Mouse (Mus musculus) intestine, embryonic 15.5 days (tissue): ENCODE measurements around the gene Tnfaip2. TPM values are rescaled to one million over a fixed set of nuclear protein-coding genes. Genes with fewer than 3 reads are reported as not detected.

ENCODE experiments used
- ATAC-seq: fragments of 200-750 bp; cut with Nextera tagmentation; 2 replicates; pipeline ENCODE4 v1.8.0; 2017; ENCODE audit warnings: moderate TSS enrichment, moderate library complexity
- H3K27ac ChIP-seq: fragments of 300-500 bp; sonication (generic); 2 replicates; pipeline ENCODE4 v1.5.1; 2015; ENCODE audit warnings: mild to moderate bottlenecking, inconsistent platforms
- H3K27me3 ChIP-seq: fragments of 300-500 bp; sonication (generic); replicated peaks from 2 replicates; pipeline ENCODE4 v1.6.1; 2015; ENCODE audit warnings: inconsistent platforms
- H3K36me3 ChIP-seq: fragments of 300-500 bp; sonication (generic); 2 replicates; pipeline ENCODE4 v1.6.1; 2015; ENCODE audit warnings: inconsistent platforms
- H3K4me1 ChIP-seq: fragments of 300-500 bp; sonication (generic); replicated peaks from 2 replicates; pipeline ENCODE4 v1.6.1; 2015; ENCODE audit warnings: inconsistent platforms
- H3K4me2 ChIP-seq: fragments of 300-500 bp; sonication (generic); replicated peaks from 2 replicates; pipeline ENCODE4 v1.6.1; 2015; ENCODE audit warnings: mild to moderate bottlenecking, inconsistent platforms
- H3K4me3 ChIP-seq: fragments of 300-500 bp; sonication (generic); replicated peaks from 2 replicates; pipeline ENCODE4 v1.5.1; 2015; ENCODE audit warnings: inconsistent platforms
- H3K9ac ChIP-seq: fragments of 300-500 bp; sonication (generic); 2 replicates; pipeline ENCODE4 v1.6.1; 2015; ENCODE audit warnings: inconsistent platforms
- H3K9me3 ChIP-seq: fragments of 300-500 bp; sonication (generic); 2 replicates; pipeline ENCODE4 v1.6.1; 2016; ENCODE audit warnings: inconsistent platforms
- WGBS: fragments of 180-500 bp; shearing (Covaris S2); methylation state at CpG from one replicate; pipeline ENCODE4 v1.1.7; 2015; 5-methylcytosine and 5-hydroxymethylcytosine counted together
- polyA plus RNA-seq: library from polyadenylated mRNA; unstranded; fragments of >200 nt; fragmentation: Nextera tagmentation; extraction: Ambion mirVana; gene quantifications from 2 replicates; pipeline ENCODE4 v1.2.1, GENCODE M21; 2015

The Tnfaip2 gene
- polyA plus RNA-seq, result 4.9 and 5.7 TPM in 2 replicates

DNA sequence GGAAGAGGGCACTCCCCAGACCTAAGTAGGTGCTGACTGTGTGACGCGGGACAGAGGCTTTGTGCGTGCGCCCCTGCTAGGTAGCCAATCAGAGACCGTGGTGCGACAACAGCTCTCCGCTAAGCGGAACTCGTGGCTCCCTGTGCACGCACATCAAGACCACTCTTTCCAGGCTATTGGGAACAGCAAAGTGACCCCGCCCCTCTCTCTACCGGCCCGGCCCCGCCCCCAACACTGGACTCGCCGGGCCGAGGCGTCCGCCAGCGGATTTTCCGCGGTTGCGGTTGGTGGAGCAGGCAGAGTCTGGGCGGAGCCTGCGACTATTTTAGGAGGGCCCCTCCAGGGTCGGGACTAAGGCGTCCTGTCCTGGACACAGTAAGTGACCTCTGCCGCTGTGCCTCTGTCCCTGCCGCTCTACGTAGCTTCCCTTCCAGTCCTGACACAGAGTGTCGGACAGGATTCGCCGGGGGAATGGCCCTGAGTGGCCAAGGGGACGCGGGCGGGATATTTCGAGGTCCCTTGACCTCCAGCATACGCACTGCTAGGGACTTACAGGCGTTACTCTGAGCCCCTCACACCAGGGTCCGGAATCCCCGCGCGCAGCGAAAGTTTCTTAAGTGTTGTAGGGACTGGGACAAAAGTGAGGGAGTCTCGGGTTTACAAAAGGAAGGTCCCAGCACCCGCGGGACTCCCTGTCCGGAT, at the start of gene Tnfaip2:
Gene Tnfaip2 (plus strand): TSS at position 161 of the 702 bp plus-strand sequence.
- H3K9me3 ChIP-seq, result no peaks in the 10 kb centered on the region
- H3K4me2 ChIP-seq, result peak within 1 kb of the TSS; percentile 84
- peaks cover 33% of the 10 kb centered on the region for H3K4me1 ChIP-seq
- peak within 1 kb of the TSS; percentile 40 for H3K9ac ChIP-seq
- no peaks in the 10 kb centered on the region for H3K36me3 ChIP-seq
- peaks cover 62% of the 10 kb centered on the region for H3K27me3 ChIP-seq
- no peak within 1 kb of the TSS for H3K27ac ChIP-seq
- peak within 1 kb of the TSS; percentile 42 for H3K4me3 ChIP-seq
- ATAC-seq, result peak; percentile 77
- WGBS, result 2% methylated on average over 48 of the region's 48 CpGs

DNA sequence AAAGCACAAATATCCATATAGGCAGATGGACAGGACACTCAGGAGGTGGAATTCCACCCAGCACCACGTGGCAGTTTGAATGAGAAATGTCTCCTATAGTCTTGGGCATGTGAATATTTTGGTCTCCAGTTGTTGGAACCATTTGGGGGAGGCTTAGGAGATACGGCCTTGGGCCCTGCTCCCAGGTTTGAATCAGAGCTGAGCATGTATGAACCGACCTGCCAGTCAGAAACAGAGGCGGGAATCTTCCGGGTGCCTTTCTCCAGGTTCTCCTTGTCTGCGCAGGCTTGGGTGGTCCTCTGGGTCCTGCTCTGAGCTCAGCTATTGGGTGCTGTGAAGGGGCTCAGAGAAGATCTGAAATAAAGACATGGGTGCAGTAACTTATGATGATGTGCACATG, 48.3 kb upstream of the Tnfaip2 start:
- no peaks in the 10 kb centered on the region for H3K27me3 ChIP-seq
- no peaks in the 10 kb centered on the region for H3K4me1 ChIP-seq
- WGBS, result 77% methylated on average over 6 of the region's 6 CpGs
- ATAC-seq, result no peak
- no peak overlapping the region for H3K4me2 ChIP-seq
- H3K9ac ChIP-seq, result no peak overlapping the region
- H3K9me3 ChIP-seq, result no peaks in the 10 kb centered on the region
- no peak overlapping the region for H3K4me3 ChIP-seq
- H3K27ac ChIP-seq, result no peak overlapping the region
- no peaks in the 10 kb centered on the region for H3K36me3 ChIP-seq

DNA sequence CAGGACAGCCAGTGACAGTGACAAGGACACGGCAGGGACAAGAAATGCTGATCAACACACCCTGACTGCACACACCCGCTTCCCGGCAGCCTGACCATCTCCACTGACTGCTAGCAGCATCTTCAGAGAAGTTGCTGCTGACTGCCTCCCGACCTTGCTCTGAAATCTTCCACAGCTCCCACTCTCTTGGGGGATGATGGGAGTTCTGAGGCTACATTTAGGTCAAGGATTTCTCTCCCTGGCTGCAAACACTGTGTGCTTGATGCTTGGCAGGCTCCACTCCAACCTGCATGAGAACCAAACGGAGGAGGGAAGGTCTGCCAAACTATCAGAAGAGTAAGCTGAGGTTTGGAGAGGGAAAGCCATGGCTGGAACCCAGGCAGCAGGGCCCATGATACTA, 45.3 kb upstream of the Tnfaip2 start:
- Histone ChIP-seq H3K27me3 (0 out of 2 replicates have a peak, but pooled peaks cover 5% of the 10 kb centered on the region), H3K36me3 (no peaks in the 10 kb centered on the region), H3K9ac (no peak overlapping the region), H3K4me2 (no peak overlapping the region), H3K4me3 (no peak overlapping the region), H3K4me1 (peaks cover 5% of the 10 kb centered on the region; the same call in 1 of the 2 replicates), H3K27ac (no peak overlapping the region), H3K9me3 (no peaks in the 10 kb centered on the region)
- no peak for ATAC-seq
- 52% methylated on average over 5 of the region's 5 CpGs for whole genome bisulfite sequencing

DNA sequence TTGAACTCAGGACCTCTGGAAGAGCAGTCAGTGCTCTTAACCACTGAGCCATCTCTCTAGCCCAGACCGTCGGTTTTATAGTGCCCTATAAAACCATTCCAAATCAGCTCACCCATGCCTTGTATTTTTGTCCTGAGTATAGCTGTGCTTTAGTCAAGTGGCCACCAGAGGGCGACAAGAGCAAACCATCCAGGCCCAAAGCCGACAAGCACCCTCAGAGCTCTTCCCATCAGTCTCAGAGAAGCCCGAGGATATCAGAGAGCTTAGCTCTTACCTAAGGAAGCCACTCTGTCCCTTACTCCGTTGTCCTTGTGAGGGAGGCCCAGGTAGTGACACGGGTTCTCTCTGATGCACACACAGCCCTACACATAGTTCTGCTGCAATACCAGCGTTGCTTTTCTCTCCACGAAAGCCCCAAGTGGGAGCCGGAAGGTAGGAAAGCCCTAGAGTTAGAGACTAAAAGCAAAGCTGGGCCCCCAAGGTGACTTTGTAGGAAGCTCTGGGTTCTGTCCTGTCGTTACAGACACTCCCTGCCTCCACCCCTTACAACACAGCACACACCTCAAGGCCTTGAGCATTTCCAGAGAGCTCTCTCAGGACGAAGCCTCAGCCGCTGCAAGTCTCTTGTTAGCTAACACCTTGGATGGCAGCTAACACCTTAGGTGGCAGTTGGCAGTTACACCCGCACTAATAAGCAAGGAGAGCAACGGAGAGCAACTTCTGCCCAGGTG, 40.6 kb upstream of the Tnfaip2 start:
- no peak overlapping the region for H3K4me3 ChIP-seq
- 19% methylated on average over 15 of the region's 15 CpGs for WGBS
- ATAC-seq, result peak; percentile 81
- H3K4me1 ChIP-seq, result peaks cover 5% of the 10 kb centered on the region
- H3K36me3 ChIP-seq, result no peaks in the 10 kb centered on the region
- H3K9ac ChIP-seq, result 0 out of 2 replicates have a peak overlapping the region, but pooled peaks have one; percentile 10
- H3K9me3 ChIP-seq, result no peaks in the 10 kb centered on the region
- no peak overlapping the region for H3K4me2 ChIP-seq
- no peak overlapping the region for H3K27ac ChIP-seq
- H3K27me3 ChIP-seq, result peaks cover 15% of the 10 kb centered on the region; the same call in 1 of the 2 replicates

DNA sequence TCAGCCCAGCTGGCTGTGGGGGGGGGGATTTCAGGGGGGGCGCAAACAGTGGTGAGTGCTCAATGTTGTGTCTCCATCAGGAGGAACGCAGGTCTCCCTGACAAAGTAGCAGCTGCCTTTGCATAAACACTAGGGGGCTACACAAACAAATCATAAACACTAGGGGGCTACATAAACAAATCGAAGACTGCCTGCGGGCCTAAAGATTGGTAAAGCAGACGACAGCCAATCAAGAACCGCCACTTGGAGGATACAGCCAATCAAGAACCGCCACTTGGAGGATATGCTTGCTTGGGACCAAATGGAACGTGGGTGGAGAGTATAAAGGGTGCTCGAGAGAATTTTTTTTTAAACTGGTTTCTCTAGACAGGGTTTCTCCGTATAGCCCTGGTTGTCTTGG, 37.4 kb upstream of the Tnfaip2 start:
- no peak overlapping the region for H3K27ac ChIP-seq
- H3K9ac ChIP-seq, result no peak overlapping the region
- WGBS, result 45% methylated on average over 10 of the region's 10 CpGs
- H3K9me3 ChIP-seq, result no peaks in the 10 kb centered on the region
- peaks cover 5% of the 10 kb centered on the region for H3K4me1 ChIP-seq
- H3K27me3 ChIP-seq, result peaks cover 38% of the 10 kb centered on the region
- H3K36me3 ChIP-seq, result no peaks in the 10 kb centered on the region
- H3K4me3 ChIP-seq, result no peak overlapping the region
- H3K4me2 ChIP-seq, result no peak overlapping the region
- ATAC-seq, result no peak

DNA sequence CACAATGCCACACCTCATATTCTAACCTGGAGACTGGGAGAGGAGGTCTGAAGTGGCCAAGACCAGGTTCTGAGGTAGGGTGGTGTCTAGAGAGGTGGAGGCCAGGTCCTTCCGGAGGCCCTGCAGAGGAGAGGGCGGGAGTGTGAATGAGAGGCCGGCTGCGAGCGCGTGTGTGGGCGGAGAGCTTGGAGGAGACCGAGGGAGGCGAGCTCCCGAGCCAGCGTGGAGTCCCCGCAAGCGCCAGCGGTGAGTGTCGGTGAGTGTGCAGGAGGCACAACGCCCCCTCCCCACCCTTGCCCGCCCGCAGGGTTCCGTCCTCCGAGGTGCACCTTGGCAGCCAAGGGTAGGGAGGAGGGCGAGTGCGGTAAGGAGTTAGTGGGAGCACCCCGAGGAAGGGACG, 35.6 kb upstream of the Tnfaip2 start, which contains the start of gene Lbhd2:
Gene Lbhd2 (plus strand): TSS at position 188 of the 400 bp plus-strand sequence.
- H3K36me3 ChIP-seq, result no peaks in the 10 kb centered on the region
- no peak within 1 kb of the TSS for H3K27ac ChIP-seq
- H3K9ac ChIP-seq, result 0 out of 2 replicates have a peak within 1 kb of the TSS, but pooled peaks have one; percentile 16
- H3K27me3 ChIP-seq, result peaks cover 43% of the 10 kb centered on the region
- H3K9me3 ChIP-seq, result no peaks in the 10 kb centered on the region
- peaks cover 4% of the 10 kb centered on the region for H3K4me1 ChIP-seq
- 2% methylated on average over 24 of the region's 24 CpGs for WGBS
- peak within 1 kb of the TSS; percentile 51 for H3K4me2 ChIP-seq
- H3K4me3 ChIP-seq, result peak within 1 kb of the TSS; percentile 13; the same call in 1 of the 2 replicates
- ATAC-seq, result no peak

DNA sequence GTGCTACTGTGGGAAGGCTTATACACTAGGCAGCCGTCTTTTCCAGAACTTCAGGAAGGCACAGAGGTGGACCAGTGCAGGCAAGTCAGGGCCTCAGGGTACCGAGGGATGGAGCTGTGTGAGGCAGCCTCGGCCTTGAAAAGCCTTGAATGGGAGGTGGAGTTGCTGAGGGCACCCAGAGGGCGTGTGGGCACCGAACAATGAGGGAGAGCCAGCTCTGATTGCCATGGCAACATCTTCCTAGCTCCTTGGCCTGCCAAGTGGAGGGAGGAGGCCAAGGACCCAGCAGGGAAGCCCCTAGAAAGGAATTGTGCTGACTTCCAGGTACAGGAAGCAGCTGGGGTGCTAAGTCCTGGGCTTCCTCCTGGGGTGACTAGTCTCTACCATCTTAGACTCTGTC, 32.7 kb upstream of the Tnfaip2 start:
- ATAC-seq, result no peak
- no peak overlapping the region for H3K4me3 ChIP-seq
- no peak overlapping the region for H3K27ac ChIP-seq
- no peak overlapping the region for H3K9ac ChIP-seq
- H3K4me2 ChIP-seq, result no peak overlapping the region
- 30% methylated on average over 5 of the region's 5 CpGs for WGBS
- peaks cover 10% of the 10 kb centered on the region for H3K4me1 ChIP-seq
- H3K27me3 ChIP-seq, result peaks cover 36% of the 10 kb centered on the region
- no peaks in the 10 kb centered on the region for H3K36me3 ChIP-seq
- no peaks in the 10 kb centered on the region for H3K9me3 ChIP-seq

DNA sequence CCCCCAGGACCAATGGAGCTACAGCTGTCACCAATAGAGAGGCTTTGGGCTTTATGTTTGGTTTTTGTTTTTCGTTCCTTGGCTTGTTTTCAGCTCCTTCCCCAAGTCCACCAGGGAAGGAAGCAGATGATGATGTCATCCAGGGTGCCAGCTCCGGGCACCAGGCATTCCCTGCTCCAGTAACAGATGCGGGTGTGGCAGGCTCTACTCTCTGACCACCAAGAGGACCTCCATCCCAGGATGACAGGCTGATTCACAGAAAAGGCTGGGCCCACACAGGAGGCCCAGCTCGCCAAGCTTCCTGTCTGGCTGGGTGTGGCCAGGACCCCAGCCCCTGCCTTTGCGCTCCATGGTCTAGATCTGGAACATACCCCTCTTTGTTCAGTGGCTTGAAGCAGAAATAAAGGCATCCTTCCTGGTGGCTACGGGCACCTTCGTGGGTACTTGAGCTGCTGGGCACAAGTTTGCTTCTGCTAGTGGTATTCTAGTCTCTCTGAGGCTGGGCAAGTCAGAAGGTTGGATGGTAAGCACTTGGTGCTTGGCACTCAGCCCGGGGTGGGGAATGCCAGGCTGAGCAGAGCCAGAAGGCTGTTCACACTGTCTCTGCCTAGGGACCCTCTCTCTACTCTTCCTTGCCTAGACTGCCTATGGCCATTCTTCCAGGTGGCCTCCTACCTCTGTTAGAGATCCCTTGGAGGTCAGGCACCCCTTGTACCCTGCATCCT, 30.5 kb upstream of the Tnfaip2 start:
- Histone ChIP-seq H3K4me3 (no peak overlapping the region), H3K9me3 (no peaks in the 10 kb centered on the region), H3K4me2 (no peak overlapping the region), H3K9ac (no peak overlapping the region), H3K36me3 (no peaks in the 10 kb centered on the region), H3K27ac (no peak overlapping the region), H3K27me3 (peaks cover 27% of the 10 kb centered on the region), H3K4me1 (peaks cover 17% of the 10 kb centered on the region)
- WGBS, result 75% methylated on average over 8 of the region's 8 CpGs
- no peak for ATAC-seq

DNA sequence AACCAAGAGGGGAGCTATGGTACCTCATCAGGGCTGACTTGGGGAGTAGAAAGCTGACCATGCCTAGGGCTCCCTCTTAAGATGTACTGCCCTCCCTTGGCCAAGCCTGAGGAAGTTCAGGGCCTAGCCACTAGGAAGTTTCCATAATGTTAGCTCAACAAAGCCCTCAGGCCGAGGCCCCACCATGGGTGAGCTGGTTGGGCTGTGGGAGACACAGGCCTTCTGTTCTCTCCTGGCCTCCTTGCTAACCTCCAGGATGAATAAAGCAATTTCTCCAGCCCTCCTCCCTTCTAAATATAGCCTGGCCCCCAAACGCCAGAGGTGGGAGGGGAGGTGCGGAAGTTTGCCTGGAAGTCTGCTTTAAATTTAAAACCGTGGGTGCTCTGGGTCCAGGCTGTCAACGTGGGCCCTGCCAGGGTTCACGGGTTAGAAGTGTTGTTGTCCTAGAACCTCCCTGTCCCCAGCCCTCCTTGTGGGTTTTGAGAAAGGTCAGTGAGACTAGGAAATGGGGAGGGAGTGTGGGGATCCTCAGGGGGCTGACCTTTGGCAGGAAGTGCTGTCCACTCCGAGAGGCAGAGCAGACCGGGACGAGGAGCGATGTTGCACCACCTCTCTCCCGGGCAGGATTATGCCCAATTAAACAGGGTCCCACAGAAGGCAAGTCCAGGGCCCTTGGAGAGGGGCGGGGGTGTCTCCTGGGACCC, 29.5 kb upstream of the Tnfaip2 start:
- H3K4me1 ChIP-seq, result peaks cover 26% of the 10 kb centered on the region
- peak overlapping the region; percentile 26; the same call in 1 of the 2 replicates for H3K9ac ChIP-seq
- peak overlapping the region; percentile 34 for H3K4me3 ChIP-seq
- WGBS, result 25% methylated on average over 12 of the region's 12 CpGs
- H3K4me2 ChIP-seq, result peak overlapping the region; percentile 68
- no peaks in the 10 kb centered on the region for H3K9me3 ChIP-seq
- H3K27me3 ChIP-seq, result peaks cover 18% of the 10 kb centered on the region
- H3K27ac ChIP-seq, result peak overlapping the region; percentile 45; the same call in 1 of the 2 replicates
- no peak; the same call in 1 of the 2 replicates for ATAC-seq
- H3K36me3 ChIP-seq, result no peaks in the 10 kb centered on the region

DNA sequence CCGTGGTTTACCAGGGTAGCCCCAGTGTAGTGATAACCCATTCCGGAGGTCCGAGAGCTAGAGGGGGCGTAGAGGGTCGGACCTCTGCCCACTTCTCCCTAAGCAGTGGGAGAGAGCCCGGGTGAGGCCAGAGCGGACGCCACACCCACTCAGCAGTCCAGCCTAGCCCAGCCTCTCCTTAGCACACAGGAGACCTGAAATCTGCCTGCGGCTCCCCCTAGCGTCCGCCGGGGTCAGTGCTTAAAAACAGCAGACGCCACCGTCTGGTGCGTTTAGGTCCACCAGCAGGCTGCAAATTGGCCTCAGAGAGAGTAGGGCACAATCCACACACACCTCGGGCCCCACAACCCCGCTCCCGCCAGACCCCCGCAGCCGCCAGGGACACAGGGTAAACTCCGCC, 29.0 kb upstream of the Tnfaip2 start:
- H3K36me3 ChIP-seq, result no peaks in the 10 kb centered on the region
- ATAC-seq, result peak; percentile 87
- H3K27ac ChIP-seq, result peak overlapping the region; percentile 45; the same call in 1 of the 2 replicates
- peak overlapping the region; percentile 68 for H3K4me2 ChIP-seq
- peak overlapping the region; percentile 26; the same call in 1 of the 2 replicates for H3K9ac ChIP-seq
- H3K4me3 ChIP-seq, result peak overlapping the region; percentile 34
- 2% methylated on average over 21 of the region's 21 CpGs for WGBS
- H3K27me3 ChIP-seq, result peaks cover 13% of the 10 kb centered on the region; the same call in 1 of the 2 replicates
- peaks cover 31% of the 10 kb centered on the region for H3K4me1 ChIP-seq
- no peaks in the 10 kb centered on the region for H3K9me3 ChIP-seq

DNA sequence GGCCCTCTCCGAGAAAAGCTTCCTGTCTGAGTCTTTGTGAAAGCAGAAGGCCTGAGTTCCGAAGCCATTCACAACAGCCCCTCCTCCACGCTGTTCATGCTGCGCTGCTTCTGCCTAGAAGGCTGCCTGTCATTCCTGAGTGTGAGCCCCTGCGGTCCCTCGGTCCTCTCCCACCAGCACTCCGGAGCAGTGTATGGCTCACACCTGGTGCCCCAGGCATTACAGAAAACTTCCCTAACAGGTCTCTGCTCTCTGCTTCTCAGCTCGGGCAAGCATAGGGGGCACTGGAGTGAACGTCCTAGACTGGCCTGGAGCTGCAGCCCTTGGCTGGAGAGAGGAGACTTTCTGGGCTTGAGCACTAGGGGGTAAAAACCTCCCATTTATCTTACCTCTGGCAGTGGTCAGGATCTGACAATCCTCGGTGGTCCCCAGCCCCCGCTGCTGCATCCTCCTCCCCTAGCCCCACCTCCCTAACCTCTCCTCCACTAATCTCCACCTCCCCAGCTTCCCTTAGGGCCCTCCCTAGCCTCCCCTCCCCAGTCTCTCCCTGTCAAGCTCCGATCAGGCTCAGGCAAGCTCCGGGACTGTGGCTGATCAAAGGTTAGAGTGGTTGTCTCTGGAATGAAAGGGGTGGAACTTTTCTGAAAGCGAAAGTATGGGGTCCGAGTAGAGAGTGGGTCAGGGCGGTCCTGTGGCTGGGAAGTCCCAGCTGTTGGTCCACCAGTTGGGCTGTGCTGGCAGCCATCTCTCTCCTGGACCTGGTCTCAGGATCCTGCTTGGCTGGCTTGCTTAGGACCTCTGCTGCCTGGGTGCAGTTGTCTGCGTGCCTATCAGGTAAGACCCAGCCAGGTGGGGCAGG, 25.1 kb upstream of the Tnfaip2 start, which contains the start of gene Exoc3l4:
Gene Exoc3l4 (plus strand): TSS at position 97 of the 859 bp plus-strand sequence.
- Histone ChIP-seq H3K9me3 (no peaks in the 10 kb centered on the region), H3K9ac (peak within 1 kb of the TSS; percentile 35), H3K27ac (peak within 1 kb of the TSS; percentile 38), H3K36me3 (no peaks in the 10 kb centered on the region), H3K4me1 (peaks cover 43% of the 10 kb centered on the region), H3K27me3 (peaks cover 6% of the 10 kb centered on the region), H3K4me3 (peak within 1 kb of the TSS; percentile 29), H3K4me2 (peak within 1 kb of the TSS; percentile 74)
- WGBS, result 2% methylated on average over 17 of the region's 17 CpGs
- ATAC-seq, result peak; percentile 73
